Mouse (Mus musculus) stomach, embryonic 14.5 days (tissue): Measurements from ENCODE around the gene Car14. TPM values are rescaled to one million over a fixed set of nuclear protein-coding genes. Genes with fewer than 3 reads are reported as not detected.
"Not testable (repeated sequence)": the region's sequence is repeated elsewhere in the genome, so short reads cannot be mapped to it uniquely, and the experiment has no call there.

Experiments used
- ATAC-seq: fragments of 200-750 bp; cut with Nextera tagmentation; 2 replicates; pipeline ENCODE4 v1.8.0; 2017; ENCODE audit warnings: low read depth, moderate TSS enrichment; ENCODE audit not compliant: insufficient number of reproducible peaks, insufficient read depth, low FRiP score
- H3K27ac ChIP-seq: fragments of 300-500 bp; sonication (generic); 2 replicates; pipeline ENCODE4 v1.5.1; 2014; ENCODE audit warnings: mild to moderate bottlenecking, low read length, moderate library complexity, mixed read lengths
- H3K27me3 ChIP-seq: fragments of 300-500 bp; sonication (generic); 2 replicates; pipeline ENCODE4 v1.6.1; 2014; ENCODE audit warnings: low read length, control low read depth, mixed read lengths; ENCODE audit not compliant: control insufficient read depth, insufficient read depth
- H3K36me3 ChIP-seq: fragments of 300-500 bp; sonication (generic); 2 replicates; pipeline ENCODE4 v1.6.1; 2014; ENCODE audit warnings: mild to moderate bottlenecking, control low read depth, low read length, moderate library complexity, mixed read lengths; ENCODE audit not compliant: control insufficient read depth, insufficient read depth
- H3K4me1 ChIP-seq: fragments of 300-500 bp; sonication (generic); 2 replicates; pipeline ENCODE4 v1.6.1; 2014; ENCODE audit warnings: low read length, control low read depth, mixed read lengths; ENCODE audit not compliant: control insufficient read depth, insufficient read depth
- H3K4me2 ChIP-seq: fragments of 300-500 bp; sonication (generic); replicated peaks from 2 replicates; pipeline ENCODE4 v1.6.1; 2014; ENCODE audit warnings: low read depth, low read length, control low read depth
- H3K4me3 ChIP-seq: fragments of 300-500 bp; sonication (generic); 2 replicates; pipeline ENCODE4 v1.5.1; 2014; ENCODE audit warnings: low read depth, low read length, control low read depth
- H3K9ac ChIP-seq: fragments of 300-500 bp; sonication (generic); replicated peaks from 2 replicates; pipeline ENCODE4 v1.6.1; 2014; ENCODE audit warnings: low read depth, mild to moderate bottlenecking, control low read depth, low read length, moderate library complexity, mixed read lengths
- H3K9me3 ChIP-seq: fragments of 300-500 bp; sonication (generic); 2 replicates; pipeline ENCODE4 v1.6.1; 2016; ENCODE audit warnings: low read depth, low read length, control low read depth; ENCODE audit not compliant: control insufficient read depth
- WGBS: fragments of 180-500 bp; shearing (Covaris S2); extraction: QIAGEN DNeasy Blood & Tissue Kit; methylation state at CpG from one replicate; pipeline ENCODE4 v1.1.7; 2014; 5-methylcytosine and 5-hydroxymethylcytosine counted together
- polyA plus RNA-seq: library from polyadenylated mRNA; unstranded; fragments of >200 nt; fragmentation: Nextera tagmentation; extraction: Ambion mirVana; gene quantifications from 2 replicates; pipeline ENCODE4 v1.2.1, GENCODE M21; 2014

Gene Car14
- polyA plus RNA-seq, result 2.9 and 3.3 TPM in 2 replicates

DNA sequence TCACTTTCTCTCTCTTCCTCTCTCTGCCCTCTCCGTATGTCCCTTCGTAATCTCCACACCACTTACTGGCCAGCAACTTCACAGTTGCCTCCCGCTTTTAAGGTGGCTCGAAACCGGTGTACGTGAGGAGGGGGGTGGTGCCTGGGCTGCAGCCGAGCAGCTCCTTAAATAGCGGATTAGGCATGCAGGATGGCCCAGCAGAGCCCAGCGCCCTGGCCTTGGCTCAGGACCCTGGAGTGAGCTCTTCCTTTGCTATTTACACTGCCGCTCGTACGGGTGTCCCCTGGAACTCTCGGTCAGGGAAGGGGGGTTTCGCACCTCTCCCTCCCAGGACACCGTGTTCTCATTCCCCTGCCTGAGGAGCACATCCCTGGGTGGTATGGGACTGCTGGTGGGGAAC is at the start of gene Car14:
TSS of gene Car14 (minus strand) at position 124 of the 400 bp plus-strand sequence.
- H3K4me3 ChIP-seq, result peak within 1 kb of the TSS; percentile 29
- H3K4me1 ChIP-seq, result peaks cover 29% of the 10 kb centered on the region
- peak within 1 kb of the TSS; percentile 28; the same call in 1 of the 2 replicates for H3K27ac ChIP-seq
- H3K36me3 ChIP-seq, result no peaks in the 10 kb centered on the region
- peak within 1 kb of the TSS; percentile 73 for H3K4me2 ChIP-seq
- ATAC-seq, result no peak; the same call in 1 of the 2 replicates
- no peaks in the 10 kb centered on the region for H3K9me3 ChIP-seq
- WGBS, result 1% methylated on average over 15 of the region's 15 CpGs
- no peaks in the 10 kb centered on the region for H3K27me3 ChIP-seq
- H3K9ac ChIP-seq, result peak within 1 kb of the TSS; percentile 3; the same call in 1 of the 2 replicates

DNA sequence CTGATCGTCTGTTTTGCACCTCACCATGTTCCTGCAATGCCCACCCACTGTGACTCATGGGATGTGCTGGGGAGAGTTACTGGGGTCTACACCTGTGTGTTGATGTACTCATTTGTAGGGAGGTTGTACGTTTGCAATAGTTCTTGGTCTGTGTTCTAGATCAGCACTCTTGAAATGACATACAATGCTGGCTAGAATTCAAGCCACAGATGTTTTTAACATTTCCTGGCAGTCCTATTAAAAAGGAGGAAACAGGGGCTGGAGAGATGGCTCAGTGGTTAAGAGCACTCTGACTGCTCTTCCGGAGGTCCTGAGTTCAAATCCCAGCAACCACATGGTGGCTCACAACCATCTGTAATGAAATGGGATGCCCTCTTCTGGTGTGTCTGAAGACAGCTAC is 49.0 kb upstream of the Car14 start:
- Histone ChIP-seq H3K27ac (no peak overlapping the region), H3K4me3 (no peak overlapping the region), H3K9ac (no peak overlapping the region), H3K4me1 (0 out of 2 replicates have a peak, but pooled peaks cover 4% of the 10 kb centered on the region), H3K36me3 (no peaks in the 10 kb centered on the region; the same call in 1 of the 2 replicates), H3K27me3 (no peaks in the 10 kb centered on the region), H3K9me3 (no peaks in the 10 kb centered on the region), H3K4me2 (no peak overlapping the region)
- ATAC-seq, result no peak
- 82% methylated on average over 3 of the region's 3 CpGs for WGBS

DNA sequence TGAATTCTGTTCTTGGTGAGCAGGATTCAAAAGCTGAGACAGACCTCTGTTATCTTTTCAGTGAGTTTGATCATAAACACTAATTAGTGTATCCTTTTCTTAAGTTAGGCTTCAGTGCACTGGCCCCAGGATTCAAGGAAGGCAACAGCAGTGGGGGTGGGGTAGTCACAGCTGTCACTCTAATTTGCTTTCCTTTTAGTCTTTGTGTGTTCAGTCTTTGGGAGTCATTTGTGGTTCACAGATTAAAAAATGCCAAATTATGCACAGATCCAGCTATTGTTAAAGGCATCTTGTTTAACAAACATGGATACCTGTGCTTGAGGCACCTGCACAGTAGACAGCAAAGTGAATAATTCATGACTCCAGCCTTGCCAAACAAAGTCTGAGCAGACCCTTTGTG is 48.5 kb upstream of the Car14 start:
- Histone ChIP-seq H3K4me1 (0 out of 2 replicates have a peak, but pooled peaks cover 4% of the 10 kb centered on the region), H3K4me3 (no peak overlapping the region), H3K27ac (no peak overlapping the region), H3K27me3 (no peaks in the 10 kb centered on the region), H3K4me2 (no peak overlapping the region), H3K36me3 (no peaks in the 10 kb centered on the region; the same call in 1 of the 2 replicates), H3K9me3 (no peaks in the 10 kb centered on the region), H3K9ac (no peak overlapping the region)
- no peak for ATAC-seq

DNA sequence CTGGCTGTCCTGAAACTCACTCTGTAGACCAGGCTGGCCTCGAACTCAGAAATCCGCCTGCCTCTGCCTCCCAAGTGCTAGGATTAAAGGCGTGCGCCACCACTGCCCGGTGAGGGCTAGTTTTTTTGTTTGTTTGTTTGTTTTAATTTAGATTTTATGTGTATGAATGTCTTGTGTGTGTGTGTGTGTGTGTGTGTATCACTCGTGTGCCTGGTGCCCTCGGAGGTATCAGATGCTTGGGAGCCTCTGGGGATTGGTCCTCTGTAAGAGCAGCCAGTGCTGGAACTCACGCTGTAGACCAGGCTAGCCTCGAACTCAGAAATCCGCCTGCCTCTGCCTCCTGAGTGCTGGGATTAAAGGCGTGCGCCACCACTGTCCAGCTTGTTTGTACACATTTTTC is 47.1 kb upstream of the Car14 start:
- not testable (repeated sequence) for H3K9me3 ChIP-seq, H3K27me3 ChIP-seq, H3K4me1 ChIP-seq, H3K36me3 ChIP-seq, ATAC-seq
- Histone ChIP-seq H3K4me3 (peak overlapping the region; percentile 47), H3K4me2 (peak overlapping the region; percentile 71), H3K9ac (peak overlapping the region; percentile 52), H3K27ac (peak overlapping the region; percentile 89)
- WGBS, result 66% methylated on average over 12 of the region's 12 CpGs

DNA sequence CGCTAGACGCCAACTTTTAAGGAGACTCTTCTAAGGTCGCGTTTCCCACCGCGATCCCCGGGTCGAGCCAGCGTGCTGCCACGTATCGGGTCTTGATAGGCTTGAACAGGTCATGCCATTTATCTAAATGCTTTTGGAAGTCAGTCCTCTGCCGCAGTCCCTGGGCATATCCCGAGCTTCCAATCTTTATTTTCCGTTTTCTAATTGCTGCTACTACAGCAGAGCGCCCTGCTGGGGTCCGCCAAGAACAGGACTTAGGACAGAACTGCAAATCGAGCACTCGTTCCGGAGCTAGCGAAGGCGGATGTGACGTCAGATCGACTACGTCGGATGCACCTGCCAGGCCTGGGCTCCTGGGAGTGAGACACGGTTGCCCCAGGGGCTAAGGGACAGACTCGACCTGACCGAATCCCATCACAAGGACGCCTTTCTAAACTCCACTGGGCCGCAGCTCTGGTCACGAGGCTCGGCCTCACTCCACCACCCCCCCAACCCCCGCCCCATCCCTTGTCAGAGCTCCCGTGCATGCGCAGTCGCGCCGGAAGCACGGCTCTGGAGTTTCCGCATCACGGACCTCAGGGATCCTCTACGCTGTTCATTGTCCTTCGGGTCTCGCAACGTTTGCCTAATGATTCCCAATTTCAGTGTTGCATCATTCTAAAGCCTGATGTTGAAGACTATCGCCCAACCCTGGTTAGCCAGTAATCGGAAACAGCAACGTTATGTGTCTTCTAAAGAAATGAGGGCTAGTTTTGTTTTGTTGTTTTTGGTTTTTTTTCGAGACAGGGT is 46.5 kb upstream of the Car14 start:
- H3K4me2 ChIP-seq, result peak overlapping the region; percentile 71
- peak; percentile 93 for ATAC-seq
- peak overlapping the region; percentile 52 for H3K9ac ChIP-seq
- H3K4me3 ChIP-seq, result peak overlapping the region; percentile 47
- no peaks in the 10 kb centered on the region for H3K27me3 ChIP-seq
- 2% methylated on average over 49 of the region's 49 CpGs for WGBS
- H3K27ac ChIP-seq, result peak overlapping the region; percentile 89
- H3K9me3 ChIP-seq, result no peaks in the 10 kb centered on the region
- peaks cover 6% of the 10 kb centered on the region; the same call in 1 of the 2 replicates for H3K36me3 ChIP-seq
- no peaks in the 10 kb centered on the region for H3K4me1 ChIP-seq

- WGBS, result 92% methylated on average over 5 of the region's 5 CpGs
These were observed 43.8 kb upstream of the Car14 start for GRCm38 (mm10) chr3:95948325-95948724.

DNA sequence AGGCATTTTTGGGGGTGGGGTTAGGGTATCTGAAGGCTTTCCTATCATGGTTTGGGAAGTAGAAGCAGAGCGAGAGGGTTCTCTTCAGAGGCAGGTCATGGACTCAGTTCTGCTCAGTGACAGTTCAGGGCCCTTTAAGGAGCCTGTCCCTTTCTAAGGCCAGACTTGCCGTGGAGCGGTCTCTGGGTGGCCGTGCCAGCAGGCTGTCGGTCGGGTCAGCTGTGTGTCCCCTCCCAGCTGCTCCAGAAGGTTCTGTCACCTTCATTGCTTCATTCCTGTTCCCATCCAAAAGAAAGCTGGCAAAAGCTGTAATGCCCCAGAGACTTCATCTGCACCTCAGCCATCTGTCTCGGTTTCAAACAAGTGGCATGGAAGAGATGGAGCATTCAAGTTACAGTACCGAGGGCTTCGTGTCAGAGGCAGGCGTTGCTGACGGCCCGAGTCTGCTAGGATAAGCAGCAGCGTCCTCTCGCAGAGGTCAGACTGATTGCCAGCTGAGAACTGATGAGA is 41.3 kb upstream of the Car14 start:
- Histone ChIP-seq H3K27me3 (no peaks in the 10 kb centered on the region), H3K27ac (no peak overlapping the region), H3K36me3 (peaks cover 44% of the 10 kb centered on the region), H3K4me2 (no peak overlapping the region), H3K9me3 (no peaks in the 10 kb centered on the region), H3K4me3 (no peak overlapping the region), H3K9ac (no peak overlapping the region), H3K4me1 (no peaks in the 10 kb centered on the region)
- WGBS, result 91% methylated on average over 14 of the region's 14 CpGs
- ATAC-seq, result no peak

More at GRCm38 (mm10) chr3:95948325-95948724, 43.8 kb upstream of the Car14 start:
- Histone ChIP-seq H3K4me1 (no peaks in the 10 kb centered on the region), H3K36me3 (peaks cover 24% of the 10 kb centered on the region), H3K27ac (no peak overlapping the region), H3K9ac (no peak overlapping the region), H3K27me3 (no peaks in the 10 kb centered on the region), H3K9me3 (no peaks in the 10 kb centered on the region), H3K4me3 (no peak overlapping the region), H3K4me2 (no peak overlapping the region)
- ATAC-seq, result no peak

- H3K4me3 ChIP-seq, result no peak overlapping the region
- no peaks in the 10 kb centered on the region for H3K27me3 ChIP-seq
- peaks cover 55% of the 10 kb centered on the region for H3K36me3 ChIP-seq
- no peak overlapping the region for H3K27ac ChIP-seq
- H3K9me3 ChIP-seq, result no peaks in the 10 kb centered on the region
- no peak for ATAC-seq
- no peaks in the 10 kb centered on the region for H3K4me1 ChIP-seq
- WGBS, result 79% methylated on average over 8 of the region's 8 CpGs
- no peak overlapping the region for H3K9ac ChIP-seq
- H3K4me2 ChIP-seq, result no peak overlapping the region
These were observed 40.3 kb upstream of the Car14 start for GRCm38 (mm10) chr3:95944742-95945141.
